Mouse (Mus musculus) hindbrain, embryonic 14.5 days (tissue): ENCODE measurements around the gene Armcx3. TPM values are rescaled to one million over a fixed set of nuclear protein-coding genes. Genes with fewer than 3 reads are reported as not detected.

Experiments
- ATAC-seq: fragments of 200-750 bp; cut with Nextera tagmentation; 2 replicates; pipeline ENCODE4 v1.8.0; 2017; ENCODE audit warnings: moderate number of reproducible peaks, mild to moderate bottlenecking, moderate TSS enrichment, moderate library complexity; ENCODE audit not compliant: low FRiP score
- DNase-seq: peaks from one replicate; pipeline ENCODE4 v3.0.0-alpha.2; 2015; ENCODE audit warnings: low spot score
- H3K27ac ChIP-seq: fragments of 300-500 bp; sonication (generic); 2 replicates; pipeline ENCODE4 v1.5.1; 2014; ENCODE audit warnings: mild to moderate bottlenecking, moderate library complexity
- H3K27me3 ChIP-seq: fragments of 300-500 bp; sonication (generic); 2 replicates; pipeline ENCODE4 v1.6.1; 2014; ENCODE audit warnings: mild to moderate bottlenecking, low read length, mixed read lengths; ENCODE audit not compliant: control insufficient read depth, insufficient read depth
- H3K36me3 ChIP-seq: fragments of 300-500 bp; sonication (generic); replicated peaks from 2 replicates; pipeline ENCODE4 v1.6.1; 2014; ENCODE audit not compliant: control insufficient read depth, insufficient read depth
- H3K4me1 ChIP-seq: fragments of 300-500 bp; sonication (generic); replicated peaks from 2 replicates; pipeline ENCODE4 v1.6.1; 2014; ENCODE audit warnings: antibody characterized with exemption, low read length, mixed read lengths; ENCODE audit not compliant: control insufficient read depth, insufficient read depth
- H3K4me2 ChIP-seq: fragments of 300-500 bp; sonication (generic); replicated peaks from 2 replicates; pipeline ENCODE4 v1.6.1; 2014; ENCODE audit warnings: mild to moderate bottlenecking, moderate library complexity
- H3K4me3 ChIP-seq: fragments of 300-500 bp; sonication (generic); replicated peaks from 2 replicates; pipeline ENCODE4 v1.5.1; 2014; ENCODE audit warnings: mild to moderate bottlenecking, low read length
- H3K9ac ChIP-seq: fragments of 300-500 bp; sonication (generic); 2 replicates; pipeline ENCODE4 v1.6.1; 2014
- H3K9me3 ChIP-seq: fragments of 300-500 bp; sonication (generic); 2 replicates; pipeline ENCODE4 v1.6.1; 2016; ENCODE audit warnings: low read length; ENCODE audit not compliant: control insufficient read depth
- WGBS: fragments of 180-500 bp; shearing (Covaris S2); extraction: QIAGEN DNeasy Blood & Tissue Kit; methylation state at CpG from one replicate; pipeline ENCODE4 v1.1.7; 2014; 5-methylcytosine and 5-hydroxymethylcytosine counted together
- microRNA-seq: library from miRNA; unstranded; fragments of <30 nt; microRNA quantifications from one replicate; pipeline ENCODE4, GENCODE M21; 2016
- polyA plus RNA-seq: library from polyadenylated mRNA; unstranded; fragments of >200 nt; fragmentation: Nextera tagmentation; extraction: Ambion mirVana; gene quantifications from 2 replicates; pipeline ENCODE4 v1.2.1, GENCODE M21; 2014

Armcx3 gene
- polyA plus RNA-seq, 1 experiment from 2014 or later: 84.8 TPM

- H3K4me3 ChIP-seq: peak within 1 kb of the TSS; percentile 64
- H3K36me3 ChIP-seq: peaks cover 26% of the 10 kb centered on the region
- WGBS: 13% methylated on average over 16 of the region's 16 CpGs
- H3K9ac ChIP-seq: peak within 1 kb of the TSS; percentile 75
- DNase-seq (peak; percentile 60), ATAC-seq (peak; percentile 89)
- H3K4me1 ChIP-seq: peaks cover 7% of the 10 kb centered on the region; the same call in 1 of the 2 replicates
- peaks cover 8% of the 10 kb centered on the region; the same call in 1 of the 2 replicates for H3K27me3 ChIP-seq
- peak within 1 kb of the TSS; percentile 89 for H3K27ac ChIP-seq
- no peaks in the 10 kb centered on the region for H3K9me3 ChIP-seq
- peak within 1 kb of the TSS; percentile 64 for H3K4me2 ChIP-seq
These were observed 52.4 kb downstream of the Armcx3 start, which contains the start of gene Armcx2 for GRCm38 (mm10) chrX:134808755-134809224. Armcx2 (minus strand) TSS chrX:134809221.

Small RNAs within 50 kb of the gene (microRNA-seq; reads per million reads assigned to microRNA genes)
- not detected for gene Mir7093

Other genes starting within 250 kb of the Armcx3 start
- gene Timm8a1, start 214.7 kb upstream of the Armcx3 start, polyA plus RNA-seq: 48.5 and 50.1 TPM in 2 replicates
- gene Btk, start 173.0 kb upstream of the Armcx3 start, polyA plus RNA-seq: 0.29 TPM in 1 of 2 replicates, not detected in the other
- 187 and 221 TPM in 2 replicates for gene Rpl36a, start 170.9 kb upstream of the Armcx3 start, polyA plus RNA-seq
- 2.4 and 4.1 TPM in 2 replicates for gene Gla, start 155.5 kb upstream of the Armcx3 start, polyA plus RNA-seq
- gene Hnrnph2, start 155.4 kb upstream of the Armcx3 start, polyA plus RNA-seq: 90.2 and 102 TPM in 2 replicates
- gene Armcx4, start 70.1 kb upstream of the Armcx3 start, polyA plus RNA-seq: 5.4 and 5.7 TPM in 2 replicates
- 71.9 and 81.9 TPM in 2 replicates for gene Armcx1, start 38.6 kb upstream of the Armcx3 start, polyA plus RNA-seq
- 38.5 and 40.4 TPM in 2 replicates for gene Armcx6, start 5.2 kb upstream of the Armcx3 start, polyA plus RNA-seq
- 73.0 and 75.3 TPM in 2 replicates for gene Armcx2, start 52.6 kb downstream of the Armcx3 start, polyA plus RNA-seq
- gene Nxf2, start 208.2 kb downstream of the Armcx3 start, polyA plus RNA-seq: 0.37 and 0.52 TPM in 2 replicates